Mouse (Mus musculus) kidney, adult 2 months (tissue): ENCODE measurements around the gene Trip12. TPM values are rescaled to one million over a fixed set of nuclear protein-coding genes. Genes with fewer than 3 reads are reported as not detected.

Source experiments
- DNase-seq: peaks from one replicate; pipeline ENCODE4 v3.0.0; 2021
- H3K27ac ChIP-seq: fragments of 200-500 bp; 2 replicates; pipeline ENCODE4 v1.5.1; 2012; ENCODE audit warnings: low read depth, low read length, control low read depth, inconsistent platforms; ENCODE audit not compliant: insufficient read depth
- H3K27me3 ChIP-seq: fragments of 200-500 bp; replicated peaks from 2 replicates; pipeline ENCODE4 v1.6.1; 2012; ENCODE audit warnings: mild to moderate bottlenecking, moderate library complexity, low read length, inconsistent platforms; ENCODE audit not compliant: control insufficient read depth, insufficient read depth
- H3K36me3 ChIP-seq: fragments of 200-500 bp; 2 replicates; pipeline ENCODE4 v1.6.1; 2012; ENCODE audit warnings: mild to moderate bottlenecking, moderate library complexity, low read length, inconsistent platforms; ENCODE audit not compliant: control insufficient read depth, insufficient read depth
- H3K4me1 ChIP-seq: fragments of 200-500 bp; 2 replicates; pipeline ENCODE4 v1.6.1; 2011; ENCODE audit warnings: low read length; ENCODE audit not compliant: control insufficient read depth, insufficient read depth
- H3K4me3 ChIP-seq: fragments of 200-500 bp; 2 replicates; pipeline ENCODE4 v1.5.1; 2011; ENCODE audit warnings: mild to moderate bottlenecking, low read depth, low read length, control low read depth; ENCODE audit not compliant: insufficient read depth
- CTCF ChIP-seq: fragments of 200-500 bp; conservative IDR thresholded peaks from 2 replicates; pipeline ENCODE4 v1.5.1; 2011; ENCODE audit warnings: low read depth, mild to moderate bottlenecking, control low read depth, low read length, moderate library complexity, mixed read lengths; ENCODE audit not compliant: insufficient read depth, insufficient read length
- POLR2A ChIP-seq: fragments of 200-500 bp; IDR thresholded peaks from one replicate; pipeline ENCODE4 v1.6.1; 2011; ENCODE audit warnings: low read depth, low read length, control low read depth
- WGBS: fragments of 180-500 bp; shearing (Covaris S2); methylation state at CpG from one replicate; pipeline ENCODE4 v1.1.7; 2018; 5-methylcytosine and 5-hydroxymethylcytosine counted together
- polyA plus RNA-seq: library from polyadenylated mRNA; depleted of rRNA; stranded (reverse); fragments of >200 nt; gene quantifications from 2 replicates; pipeline ENCODE4 v1.2.3, GENCODE M21; 2012

The Trip12 gene
- polyA plus RNA-seq, 1 experiment, result 35.7 TPM

- 65% methylated on average over 2 of the region's 2 CpGs for WGBS
- H3K27me3 ChIP-seq, result no peaks in the 10 kb centered on the region
- H3K36me3 ChIP-seq, result no peaks in the 10 kb centered on the region
- H3K4me1 ChIP-seq, result no peaks in the 10 kb centered on the region
- peak; percentile 44 for DNase-seq
- TF ChIP-seq CTCF (no peak), POLR2A (no peak)
- H3K4me3 ChIP-seq, result no peak overlapping the region
- no peak overlapping the region for H3K27ac ChIP-seq
Observed at GRCm38 (mm10) chr1:84882066-84882532, 41.8 kb upstream of the Trip12 start.

- WGBS, result 75% methylated on average over 11 of the region's 11 CpGs
- Histone ChIP-seq H3K27me3 (no peaks in the 10 kb centered on the region), H3K36me3 (no peaks in the 10 kb centered on the region), H3K4me3 (no peak overlapping the region), H3K4me1 (no peaks in the 10 kb centered on the region), H3K27ac (no peak overlapping the region)
- DNase-seq, result no peak
- TF ChIP-seq POLR2A (no peak), CTCF (peak; percentile 67)
Observed at GRCm38 (mm10) chr1:84881248-84882065, 41.1 kb upstream of the Trip12 start.

- H3K27me3 ChIP-seq, result no peaks in the 10 kb centered on the region
- no peak overlapping the region; the same call in 1 of the 2 replicates for H3K27ac ChIP-seq
- peak; percentile 73 for DNase-seq
- WGBS, result 80% methylated on average over 8 of the region's 8 CpGs
- no peaks in the 10 kb centered on the region for H3K4me1 ChIP-seq
- H3K36me3 ChIP-seq, result no peaks in the 10 kb centered on the region
- no peak overlapping the region for H3K4me3 ChIP-seq
- TF ChIP-seq POLR2A (no peak), CTCF (0 out of 2 replicates have a peak, but pooled peaks have one; percentile 12)
Observed at GRCm38 (mm10) chr1:84879571-84880120, 39.3 kb upstream of the Trip12 start.

GRCm38 (mm10) chr1:84877590-84877989 is 37.3 kb upstream of the Trip12 start:
- H3K36me3 ChIP-seq, result no peaks in the 10 kb centered on the region
- no peak overlapping the region for H3K4me3 ChIP-seq
- peak; percentile 89 for DNase-seq
- TF ChIP-seq POLR2A (no peak), CTCF (no peak)
- peaks cover 12% of the 10 kb centered on the region; the same call in 1 of the 2 replicates for H3K4me1 ChIP-seq
- WGBS, result 40% methylated on average over 2 of the region's 2 CpGs
- no peaks in the 10 kb centered on the region for H3K27me3 ChIP-seq
- H3K27ac ChIP-seq, result no peak overlapping the region

- TF ChIP-seq POLR2A, result no peak
- TF ChIP-seq CTCF, result no peak
- peak overlapping the region; percentile 84 for H3K27ac ChIP-seq
- 29% methylated on average over 4 of the region's 4 CpGs for WGBS
Observed at GRCm38 (mm10) chr1:84872939-84873338, 32.6 kb upstream of the Trip12 start.

GRCm38 (mm10) chr1:84872105-84872504 is 31.8 kb upstream of the Trip12 start:
- 27% methylated on average over 3 of the region's 3 CpGs for WGBS
- Histone ChIP-seq H3K27ac (peak overlapping the region; percentile 96), H3K4me1 (peaks cover 36% of the 10 kb centered on the region; the same call in 1 of the 2 replicates), H3K27me3 (no peaks in the 10 kb centered on the region), H3K4me3 (no peak overlapping the region), H3K36me3 (no peaks in the 10 kb centered on the region)
- peak; percentile 90 for DNase-seq
- TF ChIP-seq CTCF (no peak), POLR2A (no peak)

More at GRCm38 (mm10) chr1:84872939-84873338, 32.6 kb upstream of the Trip12 start:
- Histone ChIP-seq H3K4me1 (peaks cover 36% of the 10 kb centered on the region; the same call in 1 of the 2 replicates), H3K27me3 (no peaks in the 10 kb centered on the region), H3K4me3 (no peak overlapping the region), H3K36me3 (no peaks in the 10 kb centered on the region)
- DNase-seq, result peak; percentile 41

GRCm38 (mm10) chr1:84871131-84871530 is 30.8 kb upstream of the Trip12 start:
- DNase-seq, result peak; percentile 95
- WGBS, result 38% methylated on average over 6 of the region's 6 CpGs
- H3K4me3 ChIP-seq, result no peak overlapping the region
- H3K27me3 ChIP-seq, result no peaks in the 10 kb centered on the region
- H3K4me1 ChIP-seq, result peaks cover 39% of the 10 kb centered on the region; the same call in 1 of the 2 replicates
- TF ChIP-seq CTCF (no peak), POLR2A (no peak)
- H3K36me3 ChIP-seq, result no peaks in the 10 kb centered on the region
- peak overlapping the region; percentile 96 for H3K27ac ChIP-seq
